Mouse (Mus musculus): Measurements from ENCODE around the gene Zfp386. TPM values are rescaled to one million over a fixed set of nuclear protein-coding genes. Genes with fewer than 3 reads are reported as not detected.

The Zfp386 gene
- total and polyA plus RNA-seq, 2 experiments = 2.5 to 15.3 TPM

- Histone ChIP-seq H3K4me3 (ENCODE audit: insufficient read depth, low read depth, low read length) (no peak overlapping the region), H3K27me3 (ENCODE audit: control insufficient read depth, insufficient read depth, low read length) (no peaks in the 10 kb centered on the region; the same call in 1 of the 2 replicates), H3K79me2 (ENCODE audit: control insufficient read depth, insufficient read depth, low read length) (no peaks in the 10 kb centered on the region), H3K4me1 (ENCODE audit: control insufficient read depth, insufficient read depth, low read length) (no peaks in the 10 kb centered on the region), H3K9ac (ENCODE audit: low read depth, low read length) (no peak overlapping the region), H3K27ac (replicated peaks; ENCODE audit: insufficient read depth, low read depth, low read length) (no peak overlapping the region), H3K36me3 (ENCODE audit: control insufficient read depth, insufficient read depth, low read length) (peaks cover 31% of the 10 kb centered on the region)
- TF ChIP-seq CTCF (IDR thresholded peaks at IDR 0.05; ENCODE audit: low read depth, low read length) (no peak), POLR2A (IDR thresholded peaks at IDR 0.05; ENCODE audit: extremely low read depth, insufficient read depth, low read length) (no peak)
- WGBS = 96% methylated on average over 5 of the region's 5 CpGs
- no peak for DNase-seq (ENCODE audit: extremely low read depth, low read depth, low spot score)
Observed at GRCm38 (mm10) chr12:116061561-116062193, 14.2 kb downstream of the Zfp386 start.

DNA sequence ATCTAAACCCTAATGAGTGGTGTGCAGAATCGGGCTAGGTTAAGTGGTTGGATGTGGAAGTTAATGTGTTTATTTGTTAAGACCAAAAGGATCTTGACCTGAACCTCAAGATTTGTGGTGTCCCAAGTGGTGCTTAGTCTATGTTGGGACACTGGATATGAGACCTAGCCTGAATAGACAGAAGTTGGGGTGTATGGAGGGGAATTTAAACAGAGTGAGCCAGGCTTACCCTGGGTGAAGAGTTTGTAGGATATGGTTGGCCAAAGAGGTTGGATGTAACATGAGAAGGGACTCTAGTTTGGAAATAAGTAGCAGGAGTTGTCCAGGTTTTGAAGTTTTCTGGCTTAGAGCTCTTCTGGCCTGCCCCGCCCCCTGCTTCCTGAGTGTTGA lies 14.7 kb downstream of the Zfp386 start:
- H3K27me3 ChIP-seq (ENCODE audit: control insufficient read depth, insufficient read depth, low read length) = no peaks in the 10 kb centered on the region; the same call in 1 of the 2 replicates
- no peaks in the 10 kb centered on the region for H3K79me2 ChIP-seq (ENCODE audit: control insufficient read depth, insufficient read depth, low read length)
- TF ChIP-seq POLR2A (IDR thresholded peaks at IDR 0.05; ENCODE audit: extremely low read depth, insufficient read depth, low read length) (no peak), CTCF (IDR thresholded peaks at IDR 0.05; ENCODE audit: low read depth, low read length) (no peak)
- H3K4me1 ChIP-seq (ENCODE audit: control insufficient read depth, insufficient read depth, low read length) = no peaks in the 10 kb centered on the region
- WGBS = 97% methylated on average over 2 of the region's 2 CpGs
- H3K9ac ChIP-seq (ENCODE audit: low read depth, low read length) = no peak overlapping the region
- no peak overlapping the region for H3K27ac ChIP-seq (replicated peaks; ENCODE audit: insufficient read depth, low read depth, low read length)
- no peak overlapping the region for H3K4me3 ChIP-seq (ENCODE audit: insufficient read depth, low read depth, low read length)
- no peak for DNase-seq (ENCODE audit: extremely low read depth, low read depth, low spot score)
- peaks cover 26% of the 10 kb centered on the region for H3K36me3 ChIP-seq (ENCODE audit: control insufficient read depth, insufficient read depth, low read length)

GRCm38 (mm10) chr12:116063020-116063419 lies 15.5 kb downstream of the Zfp386 start:
- Histone ChIP-seq H3K36me3 (ENCODE audit: control insufficient read depth, insufficient read depth, low read length) (peaks cover 21% of the 10 kb centered on the region), H3K27me3 (ENCODE audit: control insufficient read depth, insufficient read depth, low read length) (no peaks in the 10 kb centered on the region; the same call in 1 of the 2 replicates), H3K4me1 (ENCODE audit: control insufficient read depth, insufficient read depth, low read length) (no peaks in the 10 kb centered on the region), H3K79me2 (ENCODE audit: control insufficient read depth, insufficient read depth, low read length) (no peaks in the 10 kb centered on the region), H3K9ac (ENCODE audit: low read depth, low read length) (no peak overlapping the region), H3K4me3 (ENCODE audit: insufficient read depth, low read depth, low read length) (no peak overlapping the region), H3K27ac (replicated peaks; ENCODE audit: insufficient read depth, low read depth, low read length) (no peak overlapping the region)
- TF ChIP-seq CTCF (IDR thresholded peaks at IDR 0.05; ENCODE audit: low read depth, low read length) = no peak
- TF ChIP-seq POLR2A (IDR thresholded peaks at IDR 0.05; ENCODE audit: extremely low read depth, insufficient read depth, low read length) = no peak
- DNase-seq (ENCODE audit: extremely low read depth, low read depth, low spot score) = no peak
- 96% methylated on average over 4 of the region's 4 CpGs for WGBS

DNA sequence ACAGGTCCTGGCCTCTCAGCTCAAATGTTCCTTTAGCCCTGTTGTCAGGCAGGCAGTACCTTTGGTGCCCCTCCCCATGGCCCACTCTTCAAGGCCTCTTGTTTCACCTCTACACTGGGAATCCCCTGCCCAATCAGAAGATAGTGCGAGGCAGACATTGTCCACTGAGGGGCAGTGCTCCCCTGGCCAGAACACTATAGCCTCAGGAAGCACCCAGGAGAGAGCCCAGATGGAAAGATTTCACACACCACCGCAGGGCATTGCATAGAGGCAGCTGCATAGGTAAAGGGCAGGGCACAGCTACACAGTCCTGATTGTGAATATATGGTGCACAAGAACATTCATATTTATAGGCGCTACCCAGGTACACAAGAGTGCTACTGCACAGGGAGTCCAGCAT lies 23.5 kb downstream of the Zfp386 start:
- H3K4me1 ChIP-seq (ENCODE audit: control insufficient read depth, insufficient read depth, low read length) = no peaks in the 10 kb centered on the region
- no peak for DNase-seq (ENCODE audit: extremely low read depth, low read depth, low spot score)
- H3K27me3 ChIP-seq (ENCODE audit: control insufficient read depth, insufficient read depth, low read length) = no peaks in the 10 kb centered on the region; the same call in 1 of the 2 replicates
- 29% methylated on average over 3 of the region's 3 CpGs for WGBS
- TF ChIP-seq POLR2A (IDR thresholded peaks at IDR 0.05; ENCODE audit: extremely low read depth, insufficient read depth, low read length) (no peak), CTCF (IDR thresholded peaks at IDR 0.05; ENCODE audit: low read depth, low read length) (peak; percentile 25)
- H3K36me3 ChIP-seq (ENCODE audit: control insufficient read depth, insufficient read depth, low read length) = no peaks in the 10 kb centered on the region
- H3K27ac ChIP-seq (replicated peaks; ENCODE audit: insufficient read depth, low read depth, low read length) = no peak overlapping the region
- H3K9ac ChIP-seq (ENCODE audit: low read depth, low read length) = no peak overlapping the region
- H3K79me2 ChIP-seq (ENCODE audit: control insufficient read depth, insufficient read depth, low read length) = no peaks in the 10 kb centered on the region
- H3K4me3 ChIP-seq (ENCODE audit: insufficient read depth, low read depth, low read length) = no peak overlapping the region

DNA sequence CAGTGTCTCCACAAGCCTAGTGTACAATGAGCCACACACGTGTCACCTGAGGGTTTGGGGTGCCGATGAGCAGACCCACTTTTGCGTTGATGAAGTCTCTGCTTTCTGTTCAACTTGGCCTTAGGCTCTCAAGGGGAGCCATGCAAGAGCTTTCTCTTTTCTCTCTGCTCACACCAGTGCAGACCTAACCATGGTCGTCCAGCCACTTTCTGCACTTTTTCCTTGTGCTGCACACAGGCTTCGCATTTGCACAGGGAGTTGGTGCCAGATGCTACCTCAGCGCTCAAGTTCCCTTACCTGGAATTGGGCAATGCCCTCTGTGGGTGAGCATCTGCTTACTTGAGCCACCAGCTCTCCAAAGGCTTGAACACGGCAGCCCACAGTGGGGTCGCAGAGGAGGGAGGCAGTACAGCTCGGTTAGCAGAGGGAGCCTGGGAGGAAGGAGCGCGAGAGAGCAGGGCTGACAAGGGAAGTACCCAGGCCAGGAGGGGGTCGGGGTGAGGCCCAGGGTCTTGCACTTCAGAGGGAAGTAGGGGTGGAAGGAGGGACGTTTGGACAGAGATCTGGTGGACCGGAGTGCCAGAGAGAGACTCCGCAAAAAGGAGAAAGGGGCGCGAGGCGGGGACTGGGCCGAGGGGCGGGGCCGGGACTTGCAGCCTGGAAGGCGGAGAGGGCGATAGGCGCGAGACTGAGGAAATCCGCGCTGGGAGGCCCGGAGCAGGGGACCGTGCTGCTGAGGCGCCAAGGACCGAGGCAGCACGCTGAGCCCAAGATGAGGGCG lies 29.7 kb downstream of the Zfp386 start, which contains the start of gene Vipr2:
Vipr2 (plus strand) TSS at position 653 of the 781 bp plus-strand sequence.
- Histone ChIP-seq H3K4me1 (ENCODE audit: control insufficient read depth, insufficient read depth, low read length) (no peaks in the 10 kb centered on the region), H3K4me3 (ENCODE audit: insufficient read depth, low read depth, low read length) (peak within 1 kb of the TSS; percentile 50; the same call in 1 of the 2 replicates), H3K27me3 (ENCODE audit: control insufficient read depth, insufficient read depth, low read length) (peaks cover 8% of the 10 kb centered on the region), H3K36me3 (ENCODE audit: control insufficient read depth, insufficient read depth, low read length) (no peaks in the 10 kb centered on the region), H3K79me2 (ENCODE audit: control insufficient read depth, insufficient read depth, low read length) (no peaks in the 10 kb centered on the region), H3K9ac (ENCODE audit: low read depth, low read length) (no peak within 1 kb of the TSS), H3K27ac (replicated peaks; ENCODE audit: insufficient read depth, low read depth, low read length) (no peak within 1 kb of the TSS)
- TF ChIP-seq CTCF (IDR thresholded peaks at IDR 0.05; ENCODE audit: low read depth, low read length) = no peak
- TF ChIP-seq POLR2A (IDR thresholded peaks at IDR 0.05; ENCODE audit: extremely low read depth, insufficient read depth, low read length) = no peak
- WGBS = 8% methylated on average over 33 of the region's 33 CpGs
- no peak for DNase-seq (ENCODE audit: extremely low read depth, low read depth, low spot score)

Data from liver, adult 2 months (tissue).